Mouse (Mus musculus) embryonic fibroblast, embryonic 13.5 days (primary cell): ENCODE data around the gene Etl4. TPM values are rescaled to one million over a fixed set of nuclear protein-coding genes. Genes with fewer than 3 reads are reported as not detected.
A peak's percentile ranks its signal among the peaks of the same experiment; 100 is the strongest.

ENCODE experiments used
- H3K27ac ChIP-seq: 2 replicates; pipeline ENCODE4 v1.5.1; 2012; ENCODE audit warnings: low read length, control low read depth, inconsistent platforms; ENCODE audit not compliant: insufficient read depth
- H3K4me1 ChIP-seq: 2 replicates; pipeline ENCODE4 v1.6.1; 2011; ENCODE audit warnings: low read length; ENCODE audit not compliant: control insufficient read depth, insufficient read depth
- H3K4me3 ChIP-seq: 2 replicates; pipeline ENCODE4 v1.5.1; 2011; ENCODE audit warnings: mild to moderate bottlenecking, control low read depth, low read length; ENCODE audit not compliant: insufficient read depth
- CTCF ChIP-seq: IDR thresholded peaks from 2 replicates; pipeline ENCODE4 v1.5.1; 2011; ENCODE audit warnings: mild to moderate bottlenecking, control low read depth, low read length, moderate library complexity, borderline replicate concordance; ENCODE audit not compliant: insufficient read depth
- POLR2A ChIP-seq: IDR thresholded peaks from 2 replicates; pipeline ENCODE4 v1.6.1; 2011; ENCODE audit warnings: low read depth, mild to moderate bottlenecking, control low read depth, low read length, moderate library complexity
- polyA plus RNA-seq: library from polyadenylated mRNA; stranded (reverse); fragments of >200 nt; gene quantifications from 2 replicates; pipeline ENCODE4 v1.2.4, GENCODE M21; 2011; ENCODE audit warnings: low read depth; ENCODE audit not compliant: missing spikeins, insufficient read length

Gene Etl4
- polyA plus RNA-seq, 1 experiment: 44.0 TPM

DNA sequence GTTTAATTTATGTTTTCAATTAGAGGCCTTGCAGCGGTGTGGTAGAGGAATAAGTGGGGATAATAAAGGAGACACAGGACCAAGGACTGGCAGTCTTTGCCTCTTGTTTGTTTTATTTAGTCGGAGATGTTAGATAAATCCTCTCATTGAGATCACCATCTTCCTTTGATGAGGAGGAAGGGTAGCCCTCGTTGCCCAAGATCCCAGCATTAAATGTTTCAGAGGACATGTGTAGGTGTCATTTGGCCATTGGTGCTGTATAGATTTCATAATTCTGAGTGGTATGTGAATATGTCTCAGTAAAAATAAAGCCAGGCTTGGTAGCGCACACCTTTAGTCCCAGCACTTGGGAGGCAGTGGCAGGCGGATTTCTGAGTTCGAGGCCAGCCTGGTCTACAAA, 508.4 kb downstream of the Etl4 start:
- no peaks in the 10 kb centered on the region for H3K4me1 ChIP-seq
- H3K4me3 ChIP-seq: no peak overlapping the region
- TF ChIP-seq CTCF (no peak), POLR2A (no peak)
- H3K27ac ChIP-seq: no peak overlapping the region; the same call in 1 of the 2 replicates

DNA sequence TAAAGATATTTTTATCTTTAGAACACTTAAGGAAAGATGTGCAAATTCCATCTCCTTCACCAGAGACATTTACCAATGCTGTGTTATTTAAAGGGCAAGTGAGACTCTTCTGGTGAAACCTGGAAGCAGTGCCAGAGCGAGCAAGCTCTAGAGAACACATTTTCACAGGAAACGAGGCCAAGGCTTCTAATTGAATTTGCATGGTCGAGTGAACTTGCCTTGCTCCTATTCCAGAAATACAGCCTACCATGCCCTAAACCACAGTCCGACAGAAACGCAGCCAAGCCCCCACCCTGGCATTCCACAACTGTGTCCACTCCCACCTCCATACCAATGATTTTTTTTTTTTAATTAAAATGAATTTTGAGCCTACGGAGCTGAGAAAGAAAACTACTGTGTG, 510.4 kb downstream of the Etl4 start:
- no peak for TF ChIP-seq POLR2A
- TF ChIP-seq CTCF: no peak
- H3K27ac ChIP-seq: peak overlapping the region; percentile 71; the same call in 1 of the 2 replicates
- no peak overlapping the region for H3K4me3 ChIP-seq
- H3K4me1 ChIP-seq: no peaks in the 10 kb centered on the region

DNA sequence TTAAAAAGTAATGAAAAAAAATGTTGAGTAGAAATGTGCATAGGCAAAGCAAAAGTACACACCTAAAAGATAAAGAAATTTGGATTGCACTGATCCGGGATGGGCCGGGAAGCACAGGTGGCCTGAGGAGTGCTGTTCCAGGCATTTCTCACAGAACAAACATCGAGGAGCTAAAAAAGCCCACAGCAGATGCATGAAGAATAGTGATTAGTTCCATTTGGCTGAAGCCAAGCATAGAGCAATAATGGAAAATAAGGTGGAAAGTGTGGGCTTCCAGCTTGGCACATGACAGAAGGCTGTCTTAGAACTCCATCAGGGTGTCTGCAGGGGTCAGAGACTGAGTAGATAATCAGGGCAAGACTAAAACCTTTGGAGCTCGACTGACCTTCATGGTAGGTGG, 512.7 kb downstream of the Etl4 start:
- Histone ChIP-seq H3K27ac (no peak overlapping the region), H3K4me1 (no peaks in the 10 kb centered on the region), H3K4me3 (no peak overlapping the region)
- TF ChIP-seq POLR2A (no peak), CTCF (no peak)

DNA sequence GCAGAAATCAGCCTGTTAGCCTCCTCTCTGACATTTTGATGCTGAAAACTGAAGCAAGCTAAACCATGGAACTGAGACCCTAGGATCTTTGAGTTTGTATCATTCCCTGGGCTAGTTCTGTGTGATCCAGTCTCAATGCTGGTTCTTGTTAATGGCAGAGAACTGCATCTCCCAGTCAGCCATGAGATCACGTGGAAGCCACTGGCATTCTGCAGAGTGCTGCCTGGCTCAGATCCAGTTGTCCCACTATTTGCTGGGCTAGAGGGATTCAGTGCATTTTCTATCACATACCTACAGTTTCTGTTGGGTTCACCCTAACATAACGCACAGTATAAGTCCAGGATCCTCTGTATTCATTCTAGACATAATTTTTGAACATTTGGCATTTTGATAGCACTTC, 524.1 kb downstream of the Etl4 start:
- Histone ChIP-seq H3K4me3 (no peak overlapping the region), H3K27ac (peak overlapping the region; percentile 70), H3K4me1 (peaks cover 5% of the 10 kb centered on the region)
- TF ChIP-seq POLR2A (no peak), CTCF (no peak)

DNA sequence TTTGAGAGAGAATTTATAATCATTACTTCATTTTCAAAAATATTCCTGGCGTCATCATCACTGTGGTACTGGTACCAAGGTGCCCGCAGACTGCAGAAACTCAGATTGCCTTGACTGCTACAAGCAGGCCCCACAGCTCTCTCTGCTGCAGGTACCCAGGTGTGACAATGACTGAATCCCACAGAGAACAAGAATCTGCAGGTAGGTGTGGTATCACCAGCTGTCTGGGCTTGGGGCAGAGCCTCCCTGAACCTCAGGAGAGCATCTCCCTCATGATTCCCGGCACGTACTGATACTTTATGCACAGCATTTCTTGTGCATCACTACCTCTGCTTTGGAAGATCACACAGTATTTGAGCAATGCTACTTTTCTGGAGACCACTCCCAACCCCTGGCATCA, 526.0 kb downstream of the Etl4 start:
- peaks cover 5% of the 10 kb centered on the region for H3K4me1 ChIP-seq
- H3K4me3 ChIP-seq: no peak overlapping the region
- no peak for TF ChIP-seq POLR2A
- no peak overlapping the region for H3K27ac ChIP-seq

DNA sequence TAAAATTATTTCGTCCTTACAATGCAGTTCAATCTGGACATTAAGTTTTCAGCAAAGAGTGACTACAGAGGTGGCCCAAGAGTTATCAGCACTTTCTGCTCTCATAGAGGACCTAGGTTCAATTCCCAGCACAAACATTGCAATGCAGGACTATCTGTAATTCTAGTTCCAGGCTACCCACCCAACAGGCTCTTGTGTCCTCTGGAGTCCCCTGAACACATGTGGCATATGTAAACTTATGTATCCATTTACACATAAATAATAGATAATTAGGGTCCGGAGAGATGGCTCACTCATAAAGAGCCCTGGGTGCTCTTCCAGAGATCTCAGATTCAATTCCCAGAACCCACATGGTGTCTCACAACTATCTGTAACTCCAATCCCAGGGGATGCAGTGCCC, 533.2 kb downstream of the Etl4 start:
- no peak overlapping the region for H3K27ac ChIP-seq
- no peak overlapping the region for H3K4me3 ChIP-seq
- TF ChIP-seq CTCF (no peak), POLR2A (no peak)
- peaks cover 3% of the 10 kb centered on the region for H3K4me1 ChIP-seq

DNA sequence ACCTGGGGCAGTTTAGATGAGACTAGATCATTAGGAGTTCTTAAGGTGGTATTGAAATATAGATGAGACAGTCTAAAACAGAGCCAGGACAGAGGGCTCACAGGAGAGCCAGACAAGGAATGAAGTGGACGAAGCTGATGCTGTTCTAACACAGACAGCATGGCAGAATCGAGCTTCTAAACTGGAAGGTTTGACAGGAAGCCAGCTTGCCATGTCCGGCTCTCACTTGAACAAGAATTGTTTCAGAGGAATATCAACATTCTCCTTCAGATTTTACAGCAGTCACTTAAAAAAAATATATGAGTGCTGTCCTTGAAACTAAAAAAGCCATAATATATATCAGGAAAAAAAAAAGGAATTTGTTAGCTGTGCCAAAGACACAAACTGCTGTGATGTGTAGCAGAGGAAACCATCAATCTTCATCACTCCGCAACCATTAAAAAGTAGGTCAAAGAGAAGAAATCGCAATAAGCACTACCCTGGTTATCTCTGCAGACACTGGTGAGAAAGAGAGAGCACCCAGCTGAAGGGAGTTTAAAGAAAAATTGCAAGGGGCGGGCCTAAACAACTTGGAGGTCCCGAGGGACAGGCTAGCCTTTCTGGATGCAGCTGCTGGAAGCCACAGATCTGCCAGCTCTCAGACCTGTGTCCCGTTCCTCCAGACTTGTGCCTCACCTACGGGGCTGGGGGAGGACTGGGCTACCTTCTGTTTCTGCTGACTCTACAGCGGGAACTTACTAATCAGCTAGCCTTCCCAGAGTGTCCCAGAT, 534.3 kb downstream of the Etl4 start:
- TF ChIP-seq POLR2A (no peak), CTCF (no peak)
- H3K4me1 ChIP-seq: peaks cover 3% of the 10 kb centered on the region
- H3K4me3 ChIP-seq: no peak overlapping the region
- peak overlapping the region; percentile 64 for H3K27ac ChIP-seq

DNA sequence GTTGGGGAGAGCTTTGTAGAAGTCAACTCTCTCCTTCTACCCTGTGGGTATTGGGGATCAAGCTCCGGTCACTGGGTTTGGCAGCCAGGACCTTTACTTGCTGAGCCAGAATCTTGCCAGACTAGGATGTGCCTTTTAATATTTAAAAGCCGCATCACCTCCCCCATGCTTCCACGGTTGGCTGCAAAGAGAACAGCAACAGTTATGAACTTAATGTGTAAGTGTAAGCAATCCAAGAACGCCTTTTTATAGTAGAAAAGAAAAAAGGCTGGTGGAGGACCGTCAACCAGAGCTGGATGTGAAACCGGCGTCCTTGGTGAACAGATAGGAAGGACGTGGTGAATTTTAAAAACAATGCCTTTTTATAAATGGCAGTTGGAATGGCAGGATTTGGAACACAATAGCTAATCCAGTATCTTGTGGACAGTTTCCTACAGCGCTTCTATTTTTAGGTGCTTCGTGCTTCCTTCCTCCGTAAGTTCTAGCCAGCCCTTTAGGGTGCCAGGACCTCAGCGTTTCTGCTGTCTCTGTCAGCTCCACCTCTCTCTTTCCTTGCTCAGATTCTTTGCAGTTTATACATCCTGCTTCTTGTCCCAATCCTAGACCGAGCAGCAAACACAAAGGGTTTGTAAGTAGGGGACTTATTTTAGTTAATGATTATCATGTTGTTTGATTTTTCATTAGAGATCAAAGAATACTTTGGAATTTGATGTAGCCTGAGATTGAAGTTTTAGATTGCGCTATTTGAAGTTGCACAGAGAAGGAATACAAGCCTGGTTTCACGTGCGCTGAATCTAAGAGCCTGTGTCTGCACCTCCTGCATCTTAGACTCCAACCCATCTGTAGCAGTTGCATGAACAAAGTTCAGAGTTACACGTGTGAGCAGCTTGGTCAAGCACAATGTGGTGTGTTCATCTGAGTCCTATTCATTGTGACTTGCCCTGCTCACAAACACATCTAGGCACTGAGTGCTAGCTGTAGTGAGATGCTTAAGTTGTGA, 535.9 kb downstream of the Etl4 start:
- Histone ChIP-seq H3K4me3 (no peak overlapping the region), H3K27ac (peak overlapping the region; percentile 42; the same call in 1 of the 2 replicates), H3K4me1 (peaks cover 3% of the 10 kb centered on the region)
- TF ChIP-seq POLR2A: no peak
- no peak for TF ChIP-seq CTCF

DNA sequence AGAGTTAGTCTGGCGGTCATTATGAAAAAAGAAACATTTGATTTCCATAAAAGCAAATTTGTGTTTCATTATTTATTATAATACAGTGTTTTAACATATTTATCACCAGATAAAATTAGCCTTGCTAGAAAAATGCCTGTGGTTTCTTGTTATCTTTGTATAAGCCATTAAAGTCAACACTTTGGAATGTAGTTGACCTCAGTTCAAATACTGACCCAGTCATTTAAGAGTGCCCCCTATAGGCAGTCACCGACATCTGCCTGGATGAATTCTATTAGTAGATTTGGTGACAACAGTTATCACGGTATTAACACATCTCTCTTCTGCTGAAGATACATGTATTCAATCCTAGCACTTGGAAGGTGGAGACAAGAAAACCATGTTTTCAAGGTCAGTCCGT, 536.6 kb downstream of the Etl4 start:
- Histone ChIP-seq H3K4me3 (no peak overlapping the region), H3K27ac (no peak overlapping the region; the same call in 1 of the 2 replicates), H3K4me1 (peaks cover 3% of the 10 kb centered on the region)
- TF ChIP-seq POLR2A: no peak
- TF ChIP-seq CTCF: no peak
